Mouse (Mus musculus): ENCODE data around the gene Abi3.

- TF ChIP-seq CTCF (IDR thresholded peaks at IDR 0.05; ENCODE audit: low read depth), result no peak
- TF ChIP-seq EP300 (IDR thresholded peaks at IDR 0.05; ENCODE audit: low read depth), result no peak
Observed at GRCm38 (mm10) chr11:95794201-95794600, 48.1 kb downstream of the Abi3 start.

Measured in liver, embryonic 14.5 days (tissue).